Mouse (Mus musculus): ENCODE data around the gene Cryaa.

DNA sequence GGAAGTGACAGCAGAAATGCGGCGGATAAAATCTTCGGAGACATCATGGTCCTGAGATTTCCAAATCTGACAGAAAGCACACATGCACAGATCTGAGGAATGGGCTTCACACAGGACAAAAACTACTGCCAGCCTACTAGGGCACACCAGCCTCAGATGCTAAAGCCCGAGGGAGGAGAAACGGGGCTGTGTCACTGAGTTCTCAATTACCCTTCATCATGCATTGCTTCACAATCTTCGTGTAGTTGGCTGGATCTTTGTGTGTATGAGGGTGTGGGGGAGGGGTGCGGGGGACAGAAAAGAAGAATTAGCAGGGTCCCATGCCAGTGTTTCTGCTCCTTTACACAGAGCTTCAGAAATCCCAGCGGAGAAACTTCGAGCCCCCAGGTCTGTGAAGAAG lies 36.1 kb downstream of the Cryaa start:
- TF ChIP-seq POU5F1 (IDR thresholded peaks at IDR 0.05; ENCODE audit: borderline replicate concordance, low read length) (no peak), CTCF (conservative IDR thresholded peaks at IDR 0.05; ENCODE audit: low read length) (no peak)

All from E14TG2a.4 (cell line).